Mouse (Mus musculus): ENCODE data around the gene Dnajb5. TPM values are rescaled to one million over a fixed set of nuclear protein-coding genes. Genes with fewer than 3 reads are reported as not detected.
"Not testable (repeated sequence)": the region's sequence is repeated elsewhere in the genome, so short reads cannot be mapped to it uniquely, and the experiment has no call there.

Dnajb5 gene
- total and polyA plus RNA-seq, 2 experiments from 2014 or later = 18.2 to 59.1 TPM

DNA sequence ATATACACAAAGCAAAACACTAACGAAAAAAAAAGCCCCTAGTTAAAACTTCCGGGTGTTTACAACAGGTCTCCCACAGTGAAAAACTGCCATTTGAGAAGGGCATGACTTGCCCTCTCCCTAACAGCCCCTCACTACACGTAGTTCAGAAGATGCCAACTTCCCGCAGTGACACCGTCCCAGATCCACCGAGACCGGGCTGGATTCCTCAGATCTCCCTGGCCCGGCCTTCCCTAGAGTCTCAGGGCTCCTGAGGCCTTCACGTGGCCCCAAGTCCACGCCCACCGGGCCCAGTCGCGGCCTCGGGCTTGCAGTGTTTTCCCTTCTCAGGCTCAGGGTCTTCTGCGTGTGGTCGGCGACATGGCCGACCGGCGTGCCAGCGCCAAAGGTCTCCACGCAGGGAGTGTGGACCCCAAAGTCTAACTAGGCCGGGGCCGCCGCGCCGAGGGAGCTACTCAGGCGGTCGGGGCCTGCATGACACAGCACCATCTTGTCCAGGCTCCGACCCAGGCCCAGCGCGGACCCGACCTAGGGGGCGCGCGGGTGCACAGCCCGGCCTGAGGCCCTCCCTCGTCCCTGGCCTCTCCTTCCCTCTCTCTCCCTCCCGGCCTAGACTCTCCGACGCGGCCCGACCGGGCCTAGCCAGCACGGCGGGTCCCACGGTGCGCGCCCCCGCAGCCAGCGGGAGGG lies 50.0 kb downstream of the Dnajb5 start:
- H3K9ac ChIP-seq (replicated peaks; ENCODE audit: low read depth, low read length) = peak overlapping the region; percentile 95
- no peaks in the 10 kb centered on the region for H3K27me3 ChIP-seq (ENCODE audit: control insufficient read depth, insufficient read depth, low read length)
- peak overlapping the region; percentile 85 for H3K4me2 ChIP-seq (ENCODE audit: low read depth, low read length)
- H3K4me1 ChIP-seq (ENCODE audit: control insufficient read depth, insufficient read depth) = peaks cover 20% of the 10 kb centered on the region
- peak overlapping the region; percentile 86 for H3K4me3 ChIP-seq (ENCODE audit: low read depth, low read length)
- ATAC-seq (ENCODE audit: insufficient read depth, low read depth) (peak; percentile 62), DNase-seq (ENCODE audit: low spot score) (peak; percentile 60)
- H3K36me3 ChIP-seq (replicated peaks; ENCODE audit: control insufficient read depth, insufficient read depth, low read length) = peaks cover 18% of the 10 kb centered on the region
- WGBS = under 1% methylated on average over 51 of the region's 51 CpGs
- H3K27ac ChIP-seq (ENCODE audit: low read depth) = peak overlapping the region; percentile 99
- TF ChIP-seq EP300 (IDR thresholded peaks at IDR 0.05; ENCODE audit: low read depth) (no peak; the same call in 1 of the 2 replicates), CTCF (IDR thresholded peaks at IDR 0.05; ENCODE audit: low read depth) (no peak)
- H3K9me3 ChIP-seq (replicated peaks; ENCODE audit: control insufficient read depth, low read length) = no peaks in the 10 kb centered on the region

DNA sequence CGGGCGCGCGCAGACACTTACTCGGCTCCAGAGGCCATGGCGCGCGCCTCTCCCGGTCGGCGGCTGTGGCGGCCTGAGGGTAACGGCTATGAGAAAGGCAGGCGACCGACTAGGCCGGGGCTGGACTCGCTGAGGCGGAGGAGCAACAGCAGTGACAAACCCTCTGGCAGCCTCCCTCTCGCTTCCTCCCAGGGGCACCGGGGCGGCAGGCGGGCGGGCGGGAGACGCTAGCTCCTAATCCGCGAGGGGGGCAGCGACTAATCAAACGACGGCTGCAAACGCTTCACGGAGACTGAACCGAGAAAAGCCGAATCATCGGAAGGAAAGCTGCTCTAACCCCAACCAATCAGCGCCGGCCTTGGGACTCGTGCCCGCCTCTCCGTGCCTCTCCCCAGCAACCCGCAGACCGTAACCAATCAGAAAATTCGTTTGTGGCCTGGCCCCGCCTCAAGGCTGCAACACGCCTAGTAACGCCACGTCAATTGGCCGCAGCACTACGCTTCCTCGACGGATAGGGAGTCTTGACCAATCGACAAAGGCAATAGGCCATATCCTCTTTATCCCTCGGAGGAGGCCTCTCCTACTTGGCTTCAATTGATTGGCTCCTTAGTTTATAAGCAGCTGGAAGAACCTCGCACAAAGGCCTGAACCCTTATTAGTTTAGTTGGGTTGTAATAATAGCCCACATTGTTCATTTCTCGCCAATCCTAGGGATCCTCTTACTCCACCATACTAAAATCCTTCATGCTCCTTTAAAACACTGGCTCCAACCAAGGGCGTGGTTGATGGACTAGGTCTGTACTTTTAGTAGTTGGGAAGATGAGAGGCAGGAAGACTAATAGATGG lies 50.8 kb downstream of the Dnajb5 start, which contains the start of gene Vcp:
TSS of gene Vcp (minus strand) at position 367 of the 846 bp plus-strand sequence.
- peaks cover 12% of the 10 kb centered on the region for H3K36me3 ChIP-seq (replicated peaks; ENCODE audit: control insufficient read depth, insufficient read depth, low read length)
- H3K27me3 ChIP-seq (ENCODE audit: control insufficient read depth, insufficient read depth, low read length); H3K9me3 ChIP-seq (replicated peaks; ENCODE audit: control insufficient read depth, low read length): not testable (repeated sequence)
- DNase-seq (ENCODE audit: low spot score) (peak; percentile 100), ATAC-seq (ENCODE audit: insufficient read depth, low read depth) (peak; percentile 95)
- peak within 1 kb of the TSS; percentile 85 for H3K4me2 ChIP-seq (ENCODE audit: low read depth, low read length)
- peaks cover 20% of the 10 kb centered on the region for H3K4me1 ChIP-seq (ENCODE audit: control insufficient read depth, insufficient read depth)
- WGBS = under 1% methylated on average over 46 of the region's 56 CpGs
- H3K27ac ChIP-seq (ENCODE audit: low read depth) = peak within 1 kb of the TSS; percentile 99
- H3K9ac ChIP-seq (replicated peaks; ENCODE audit: low read depth, low read length) = peak within 1 kb of the TSS; percentile 95
- peak within 1 kb of the TSS; percentile 86 for H3K4me3 ChIP-seq (ENCODE audit: low read depth, low read length)

DNA sequence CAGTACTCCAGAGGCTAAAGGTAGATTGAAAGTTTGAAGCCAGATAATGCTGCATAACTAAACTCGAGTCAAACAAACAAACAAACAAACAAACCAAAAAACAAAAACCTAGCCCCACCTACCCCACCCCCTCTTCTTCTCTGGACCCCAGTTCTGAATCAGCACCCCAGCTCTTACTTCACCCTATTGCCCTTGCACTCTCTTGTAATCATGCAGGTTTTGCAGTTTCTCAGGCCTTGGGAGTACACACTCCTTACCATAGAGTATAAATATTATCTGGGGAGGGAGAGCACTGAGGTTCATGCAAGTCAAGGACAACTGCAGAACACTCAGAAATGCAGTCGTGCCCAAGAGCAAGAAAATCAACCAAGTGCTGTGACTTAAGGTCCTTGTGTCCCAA lies 51.7 kb downstream of the Dnajb5 start:
- H3K4me1 ChIP-seq (ENCODE audit: control insufficient read depth, insufficient read depth) = peaks cover 20% of the 10 kb centered on the region
- H3K27ac ChIP-seq (ENCODE audit: low read depth) = no peak overlapping the region
- no peaks in the 10 kb centered on the region for H3K9me3 ChIP-seq (replicated peaks; ENCODE audit: control insufficient read depth, low read length)
- H3K36me3 ChIP-seq (replicated peaks; ENCODE audit: control insufficient read depth, insufficient read depth, low read length) = peaks cover 4% of the 10 kb centered on the region; the same call in 1 of the 2 replicates
- DNase-seq (ENCODE audit: low spot score) (no peak), ATAC-seq (ENCODE audit: insufficient read depth, low read depth) (no peak)
- H3K27me3 ChIP-seq (ENCODE audit: control insufficient read depth, insufficient read depth, low read length) = no peaks in the 10 kb centered on the region
- H3K4me3 ChIP-seq (ENCODE audit: low read depth, low read length) = no peak overlapping the region
- no peak overlapping the region for H3K4me2 ChIP-seq (ENCODE audit: low read depth, low read length)
- no peak for TF ChIP-seq CTCF (IDR thresholded peaks at IDR 0.05; ENCODE audit: low read depth)
- TF ChIP-seq EP300 (IDR thresholded peaks at IDR 0.05; ENCODE audit: low read depth) = no peak
- 88% methylated on average over 2 of the region's 2 CpGs for WGBS
- H3K9ac ChIP-seq (replicated peaks; ENCODE audit: low read depth, low read length) = no peak overlapping the region

DNA sequence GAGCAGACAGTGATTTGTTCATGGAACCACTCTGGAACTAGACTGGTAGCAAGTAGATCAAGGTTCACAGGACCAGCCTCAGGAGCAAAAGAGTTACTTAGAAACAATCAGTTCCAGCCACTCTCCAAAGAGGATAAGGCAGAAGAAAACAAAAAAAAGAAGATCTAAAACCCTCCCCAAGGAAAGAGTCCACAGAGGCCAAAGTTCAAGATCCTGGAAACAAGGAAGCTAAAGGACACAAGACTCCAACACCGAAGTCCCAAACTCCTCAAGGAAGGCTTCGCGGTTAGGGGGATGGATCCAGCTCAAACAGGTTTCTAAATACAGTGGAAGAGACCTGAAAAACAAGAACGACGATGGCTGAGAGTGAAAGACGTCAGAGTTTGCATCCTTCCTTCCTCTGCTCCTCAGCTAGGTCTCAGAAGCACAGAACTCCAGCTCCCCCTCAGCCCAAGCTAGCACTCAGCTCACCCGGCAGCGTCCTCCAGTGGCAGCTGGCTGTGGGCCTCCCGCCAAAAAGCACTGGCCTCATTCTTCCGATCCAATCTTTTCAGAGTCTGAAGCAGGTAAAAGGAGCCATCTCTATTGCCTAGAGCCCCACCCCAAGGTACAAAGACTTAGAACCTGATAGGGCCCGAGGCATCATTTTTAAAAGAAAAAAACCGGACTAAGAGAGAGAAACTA lies 53.3 kb downstream of the Dnajb5 start:
- H3K4me1 ChIP-seq (ENCODE audit: control insufficient read depth, insufficient read depth) = peaks cover 10% of the 10 kb centered on the region
- ATAC-seq (ENCODE audit: insufficient read depth, low read depth) = no peak
- peaks cover 4% of the 10 kb centered on the region; the same call in 1 of the 2 replicates for H3K36me3 ChIP-seq (replicated peaks; ENCODE audit: control insufficient read depth, insufficient read depth, low read length)
- H3K4me2 ChIP-seq (ENCODE audit: low read depth, low read length) = no peak overlapping the region
- no peak for DNase-seq (ENCODE audit: low spot score)
- no peaks in the 10 kb centered on the region for H3K27me3 ChIP-seq (ENCODE audit: control insufficient read depth, insufficient read depth, low read length)
- no peaks in the 10 kb centered on the region for H3K9me3 ChIP-seq (replicated peaks; ENCODE audit: control insufficient read depth, low read length)
- H3K27ac ChIP-seq (ENCODE audit: low read depth) = no peak overlapping the region
- no peak overlapping the region for H3K9ac ChIP-seq (replicated peaks; ENCODE audit: low read depth, low read length)
- TF ChIP-seq EP300 (IDR thresholded peaks at IDR 0.05; ENCODE audit: low read depth) (no peak), CTCF (IDR thresholded peaks at IDR 0.05; ENCODE audit: low read depth) (no peak)
- 68% methylated on average over 12 of the region's 12 CpGs for WGBS
- no peak overlapping the region for H3K4me3 ChIP-seq (ENCODE audit: low read depth, low read length)

DNA sequence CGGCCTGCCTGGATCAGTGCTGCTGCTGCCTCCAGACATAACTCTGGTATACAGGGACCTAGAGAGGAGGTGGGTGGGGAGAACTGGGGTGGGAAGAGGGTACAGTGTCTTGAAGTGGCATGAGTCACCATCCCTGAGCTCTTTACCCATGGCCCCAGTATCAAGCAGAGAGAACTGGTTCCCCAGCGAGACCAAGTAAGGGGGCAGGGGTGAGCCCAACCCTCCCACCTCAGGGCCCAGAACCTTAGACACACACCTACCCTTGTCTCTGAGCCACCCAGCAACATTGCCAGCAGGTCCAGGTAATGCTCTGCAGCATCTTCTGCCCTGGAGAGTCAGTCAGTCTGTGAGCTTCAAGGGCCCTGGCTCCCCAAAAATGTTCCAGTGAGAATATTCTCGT lies 55.3 kb downstream of the Dnajb5 start:
- Histone ChIP-seq H3K27ac (ENCODE audit: low read depth) (no peak overlapping the region), H3K36me3 (replicated peaks; ENCODE audit: control insufficient read depth, insufficient read depth, low read length) (peaks cover 4% of the 10 kb centered on the region; the same call in 1 of the 2 replicates), H3K4me1 (ENCODE audit: control insufficient read depth, insufficient read depth) (peaks cover 4% of the 10 kb centered on the region; the same call in 1 of the 2 replicates), H3K9me3 (replicated peaks; ENCODE audit: control insufficient read depth, low read length) (no peaks in the 10 kb centered on the region), H3K27me3 (ENCODE audit: control insufficient read depth, insufficient read depth, low read length) (no peaks in the 10 kb centered on the region), H3K4me3 (ENCODE audit: low read depth, low read length) (no peak overlapping the region), H3K9ac (replicated peaks; ENCODE audit: low read depth, low read length) (no peak overlapping the region), H3K4me2 (ENCODE audit: low read depth, low read length) (no peak overlapping the region)
- ATAC-seq (ENCODE audit: insufficient read depth, low read depth) = no peak
- no peak for DNase-seq (ENCODE audit: low spot score)
- 91% methylated on average over 3 of the region's 3 CpGs for WGBS
- no peak for TF ChIP-seq EP300 (IDR thresholded peaks at IDR 0.05; ENCODE audit: low read depth)
- no peak for TF ChIP-seq CTCF (IDR thresholded peaks at IDR 0.05; ENCODE audit: low read depth)

Data from heart, postnatal 0 days (tissue).